Mouse (Mus musculus) thymus, adult 2 months (tissue): ENCODE results near the gene Hacl1.

ENCODE experiments used
- CTCF ChIP-seq: fragments of 200-500 bp; IDR thresholded peaks from 2 replicates; pipeline ENCODE4 v1.5.1; 2012; ENCODE audit warnings: mild to moderate bottlenecking, control low read depth, low read length, moderate library complexity, borderline replicate concordance; ENCODE audit not compliant: control insufficient read depth, poor library complexity, insufficient read depth; ENCODE audit errors: extremely low read depth
- POLR2A ChIP-seq: fragments of 200-500 bp; IDR thresholded peaks from 2 replicates; pipeline ENCODE4 v1.6.1; 2012; ENCODE audit warnings: mild to moderate bottlenecking, low read length, control low read depth, moderate library complexity; ENCODE audit not compliant: control insufficient read depth, poor library complexity, insufficient read depth; ENCODE audit errors: extremely low read depth

DNA sequence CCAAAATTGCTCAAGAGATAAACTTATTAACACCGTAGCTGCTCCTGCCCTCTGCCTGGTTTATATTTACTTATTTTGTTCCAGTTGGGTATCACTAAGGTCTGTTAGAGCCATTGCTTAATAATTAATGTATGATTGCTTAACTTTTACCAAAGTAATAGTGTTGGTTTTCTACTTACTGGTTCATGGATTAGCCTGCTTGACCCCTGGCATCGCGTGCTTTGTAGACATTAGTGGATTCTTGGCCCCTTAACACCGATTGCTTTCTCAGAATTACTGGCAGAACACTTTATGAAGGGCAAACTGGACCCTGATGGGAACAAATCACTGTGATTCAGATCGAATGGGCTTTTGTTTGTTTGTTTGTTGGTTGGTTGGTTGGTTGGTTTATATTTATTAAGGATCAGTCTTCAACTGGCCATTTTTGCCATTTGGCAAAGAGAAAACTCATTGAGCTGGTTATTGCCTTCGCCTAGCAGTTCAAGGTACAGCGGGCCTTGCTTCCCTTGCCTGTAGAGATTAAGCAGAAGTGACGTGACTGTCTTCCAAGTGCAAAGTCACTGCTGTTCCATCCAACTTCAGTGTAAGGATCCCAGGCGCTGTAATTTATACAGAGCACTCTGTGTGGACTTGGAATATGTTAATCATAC is 545 bp upstream of the Hacl1 start:
- TF ChIP-seq CTCF (no peak), POLR2A (no peak)
